ENCODE assay signal across 12 mouse cellular contexts in the genomic region with DNA sequence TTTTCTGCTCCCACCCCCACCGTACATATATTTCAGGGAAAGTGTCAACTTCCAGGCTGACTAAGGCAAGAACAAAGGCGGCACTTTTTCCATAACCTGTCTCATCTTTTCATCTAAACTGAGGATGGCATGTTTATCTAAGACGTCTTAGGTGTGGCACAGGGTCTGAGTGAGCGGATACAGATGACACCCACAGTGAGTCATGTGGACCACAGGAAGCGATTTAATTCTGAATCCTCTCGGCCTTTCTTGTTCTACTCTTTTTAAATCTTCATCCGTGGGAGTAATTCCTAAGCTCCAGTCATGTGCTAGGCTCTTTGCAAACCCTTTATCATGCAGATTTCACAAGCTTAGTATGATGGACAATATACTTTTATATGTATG.
DNase-seq lines count a peak whose midpoint lies in the region; ATAC-seq and TF ChIP-seq lines count a peak whose summit lies in the region.
"Had no signal": no experiment of that assay in that cellular context is flagged by ENCODE, and none has a peak within 500 bp of the region (broad histone marks: within the 10 kb centered on the region; RNA-seq: fewer than 3 reads in every experiment).

No protein-coding gene starts in this region.

- no peak overlapping the region for H3K4me3 ChIP-seq in heart, embryonic 13.5 days
- H3K4me3 ChIP-seq in lung, embryonic 14.5 days (ENCODE audit: low read depth, low read length), result no peak overlapping the region
- H3K4me3 ChIP-seq in limb, embryonic 13.5 days, result no peak overlapping the region
- no peak overlapping the region for H3K4me3 ChIP-seq in thymus, adult 2 months (ENCODE audit: control insufficient read depth, insufficient read depth, low read length)
- H3K4me3 ChIP-seq: liver, embryonic 13.5 days; neural tube, embryonic 12.5 days had no signal

- peak overlapping the region; percentile 59 for H3K4me2 ChIP-seq in heart, embryonic 13.5 days
- H3K4me2 ChIP-seq in lung, embryonic 14.5 days, result peak overlapping the region; percentile 47; the same call in 1 of the 2 replicates
- H3K4me2 ChIP-seq in limb, embryonic 13.5 days (replicated peaks), result peak overlapping the region; percentile 50; the same call in 1 of the 2 replicates
- H3K4me2 ChIP-seq: liver, embryonic 13.5 days had no signal

- TF ChIP-seq CTCF in lung, embryonic 14.5 days (IDR thresholded peaks at IDR 0.05; ENCODE audit: low read depth), result no peak
- no peak for TF ChIP-seq CTCF in thymus, adult 2 months (IDR thresholded peaks at IDR 0.05; ENCODE audit: borderline replicate concordance, control insufficient read depth, extremely low read depth, insufficient read depth, low read length, poor library complexity)

- H3K9ac ChIP-seq in heart, embryonic 13.5 days, result no peak overlapping the region
- H3K9ac ChIP-seq in lung, embryonic 14.5 days, result no peak overlapping the region
- no peak overlapping the region for H3K9ac ChIP-seq in limb, embryonic 13.5 days
- H3K9ac ChIP-seq: liver, embryonic 13.5 days; neural tube, embryonic 12.5 days had no signal

- ATAC-seq in heart, embryonic 13.5 days (ENCODE audit: extremely low read depth, insufficient number of reproducible peaks, low FRiP score, low TSS enrichment), result no peak
- ATAC-seq in lung, embryonic 14.5 days (ENCODE audit: insufficient read depth), result 0 out of 2 replicates have a peak, but pooled peaks have one; percentile 25
- ATAC-seq in limb, embryonic 13.5 days (ENCODE audit: low FRiP score, low read depth), result no peak

- 61% methylated on average over 7 of the region's 7 CpGs for WGBS in heart, embryonic 13.5 days
- 42% methylated on average over 7 of the region's 7 CpGs for WGBS in lung, embryonic 14.5 days
- 79% methylated on average over 7 of the region's 7 CpGs for WGBS in limb, embryonic 13.5 days
- WGBS in thymus, adult 2 months, result 92% methylated on average over 7 of the region's 7 CpGs

- intact Hi-C loops in heart, postnatal 14 days (cut with DNase I), result no loop called here

- no peaks in the 10 kb centered on the region for H3K9me3 ChIP-seq in heart, embryonic 13.5 days
- H3K9me3 ChIP-seq in lung, embryonic 14.5 days (ENCODE audit: low read depth, low read length), result no peaks in the 10 kb centered on the region
- no peaks in the 10 kb centered on the region for H3K9me3 ChIP-seq in limb, embryonic 13.5 days
- H3K9me3 ChIP-seq: liver, embryonic 13.5 days; megakaryocyte, embryonic 14.5 days; neural tube, embryonic 12.5 days had no signal

- peaks cover 12% of the 10 kb centered on the region for H3K4me1 ChIP-seq in heart, embryonic 13.5 days
- H3K4me1 ChIP-seq in lung, embryonic 14.5 days (ENCODE audit: insufficient read depth), result peaks cover 8% of the 10 kb centered on the region; the same call in 1 of the 2 replicates
- H3K4me1 ChIP-seq in limb, embryonic 13.5 days, result peaks cover 10% of the 10 kb centered on the region; the same call in 1 of the 2 replicates
- H3K4me1 ChIP-seq in thymus, adult 2 months (replicated peaks; ENCODE audit: control insufficient read depth, insufficient read depth, low read length), result no peaks in the 10 kb centered on the region
- H3K4me1 ChIP-seq: liver, embryonic 13.5 days had no signal

- no peaks in the 10 kb centered on the region for H3K27me3 ChIP-seq in heart, embryonic 13.5 days (replicated peaks)
- no peaks in the 10 kb centered on the region for H3K27me3 ChIP-seq in lung, embryonic 14.5 days (ENCODE audit: insufficient read depth, low read length)
- no peaks in the 10 kb centered on the region for H3K27me3 ChIP-seq in limb, embryonic 13.5 days
- H3K27me3 ChIP-seq in thymus, adult 2 months (ENCODE audit: control insufficient read depth, insufficient read depth, low read length), result no peaks in the 10 kb centered on the region
- H3K27me3 ChIP-seq: liver, embryonic 13.5 days; neural tube, embryonic 12.5 days had no signal

- no peak for TF ChIP-seq POLR2A in thymus, adult 2 months (IDR thresholded peaks at IDR 0.05; ENCODE audit: control insufficient read depth, extremely low read depth, insufficient read depth, low read length, poor library complexity)

- no peaks in the 10 kb centered on the region for H3K36me3 ChIP-seq in heart, embryonic 13.5 days
- H3K36me3 ChIP-seq in lung, embryonic 14.5 days (ENCODE audit: insufficient read depth), result no peaks in the 10 kb centered on the region
- H3K36me3 ChIP-seq in limb, embryonic 13.5 days, result no peaks in the 10 kb centered on the region
- no peaks in the 10 kb centered on the region for H3K36me3 ChIP-seq in thymus, adult 2 months (ENCODE audit: control insufficient read depth, insufficient read depth, low read length)
- H3K36me3 ChIP-seq: liver, embryonic 13.5 days; neural tube, embryonic 12.5 days had no signal

- no peak for DNase-seq in heart, postnatal 14 days
- peak; percentile 46 for DNase-seq in lung, embryonic 14.5 days
- DNase-seq in lung, postnatal 4 days, result no peak
- DNase-seq in brain, adult 2 months (ENCODE audit: low read depth, low spot score), result peak; percentile 44
- no peak for DNase-seq in thymus, adult 2 months
- DNase-seq in ovary, postnatal 14 days (ENCODE audit: low spot score), result no peak
- DNase-seq: gastrocnemius, postnatal 36 days; liver, embryonic 13.5 days had no signal

- H3K27ac ChIP-seq in heart, embryonic 13.5 days (replicated peaks), result no peak overlapping the region
- peak overlapping the region; percentile 65; the same call in 1 of the 2 replicates for H3K27ac ChIP-seq in lung, embryonic 14.5 days (ENCODE audit: low read depth)
- no peak overlapping the region for H3K27ac ChIP-seq in limb, embryonic 13.5 days
- no peak overlapping the region for H3K27ac ChIP-seq in thymus, adult 2 months (ENCODE audit: control insufficient read depth, insufficient read depth, low read length)
- H3K27ac ChIP-seq: liver, embryonic 13.5 days; neural tube, embryonic 12.5 days had no signal

Comparison
In these comparisons a context has a peak if more than half of its experiments do, and no peak if none do; other contexts are left out.
1. DNase-seq: peak in lung, embryonic 14.5 days (single experiment) and brain, adult 2 months (single experiment); none in heart, postnatal 14 days (0 of 2), lung, postnatal 4 days (0 of 2), thymus, adult 2 months (single experiment) and ovary, postnatal 14 days (single experiment).
2. Peak in every context shown above with its lines, with median percentiles within 50 percentile points of each other: H3K4me2 ChIP-seq.